Comparison of ENCODE assay signal across 8 mouse cellular contexts in genomic region chr5:32459251-32459881, GRCm38 (mm10). TPM values are rescaled to one million over a fixed set of nuclear protein-coding genes. Genes with fewer than 3 reads are reported as not detected.
A peak's percentile ranks its signal among the peaks of the same experiment; 100 is the strongest.
DNase-seq lines count a peak whose midpoint lies in the region; ATAC-seq lines count a peak whose summit lies in the region.

No protein-coding gene starts in this region.

- H3K27ac ChIP-seq in embryonic facial prominence, embryonic 10.5 days (replicated peaks): peak overlapping the region; percentile 100
- peak overlapping the region; percentile 97 for H3K27ac ChIP-seq in hindbrain, embryonic 14.5 days
- H3K27ac ChIP-seq in stomach, embryonic 15.5 days: peak overlapping the region; percentile 98

- no peaks in the 10 kb centered on the region for H3K27me3 ChIP-seq in embryonic facial prominence, embryonic 10.5 days (replicated peaks; ENCODE audit: low read depth, poor library complexity, severe bottlenecking)
- no peaks in the 10 kb centered on the region for H3K27me3 ChIP-seq in hindbrain, embryonic 14.5 days (ENCODE audit: control insufficient read depth, insufficient read depth, low read length)
- peaks cover under 1% of the 10 kb centered on the region for H3K27me3 ChIP-seq in megakaryocyte, embryonic 14.5 days (replicated peaks)
- no peaks in the 10 kb centered on the region for H3K27me3 ChIP-seq in stomach, embryonic 15.5 days (replicated peaks)

- H3K36me3 ChIP-seq in embryonic facial prominence, embryonic 10.5 days (replicated peaks): 0 out of 2 replicates have a peak, but pooled peaks cover 2% of the 10 kb centered on the region
- H3K36me3 ChIP-seq in hindbrain, embryonic 14.5 days (replicated peaks; ENCODE audit: control insufficient read depth, insufficient read depth): no peaks in the 10 kb centered on the region
- H3K36me3 ChIP-seq in megakaryocyte, embryonic 14.5 days (replicated peaks; ENCODE audit: low read length): no peaks in the 10 kb centered on the region
- H3K36me3 ChIP-seq in stomach, embryonic 15.5 days: no peaks in the 10 kb centered on the region

- WGBS in embryonic facial prominence, embryonic 10.5 days: under 1% methylated on average over 63 of the region's 63 CpGs
- under 1% methylated on average over 38 of the region's 63 CpGs for WGBS in hindbrain, embryonic 14.5 days
- under 1% methylated on average over 60 of the region's 63 CpGs for WGBS in stomach, embryonic 15.5 days

- H3K4me1 ChIP-seq in embryonic facial prominence, embryonic 10.5 days: peaks cover 13% of the 10 kb centered on the region
- peaks cover 17% of the 10 kb centered on the region for H3K4me1 ChIP-seq in hindbrain, embryonic 14.5 days (replicated peaks; ENCODE audit: control insufficient read depth, insufficient read depth, low read length)
- H3K4me1 ChIP-seq in megakaryocyte, embryonic 14.5 days: peaks cover 31% of the 10 kb centered on the region
- H3K4me1 ChIP-seq in stomach, embryonic 15.5 days: 0 out of 2 replicates have a peak, but pooled peaks cover 2% of the 10 kb centered on the region

- H3K4me2 ChIP-seq in hindbrain, embryonic 14.5 days (replicated peaks): peak overlapping the region; percentile 81
- H3K4me2 ChIP-seq in stomach, embryonic 15.5 days: no peak overlapping the region

- H3K4me3 ChIP-seq in embryonic facial prominence, embryonic 10.5 days: peak overlapping the region; percentile 97
- H3K4me3 ChIP-seq in hindbrain, embryonic 14.5 days (replicated peaks; ENCODE audit: low read length): peak overlapping the region; percentile 73
- H3K4me3 ChIP-seq in megakaryocyte, embryonic 14.5 days (replicated peaks): peak overlapping the region; percentile 97
- peak overlapping the region; percentile 87 for H3K4me3 ChIP-seq in stomach, embryonic 15.5 days (replicated peaks)

- DNase-seq in embryo, embryonic 10 days (ENCODE audit: low spot score): peak; percentile 43
- no peak for DNase-seq in embryo, embryonic 9.5 days (ENCODE audit: extremely low spot score)
- DNase-seq in right cerebral cortex, postnatal 10 days (ENCODE audit: low spot score in 2 of 2): peak; percentile 46 to 49
- no peak for DNase-seq in right cerebral cortex, adult 18-20 months
- DNase-seq in embryonic facial prominence, embryonic 10.5 days (ENCODE audit: low spot score): no peak
- DNase-seq in hindbrain, embryonic 14.5 days (ENCODE audit: low spot score): peak; percentile 64

- H3K9ac ChIP-seq in hindbrain, embryonic 14.5 days: peak overlapping the region; percentile 89
- peak overlapping the region; percentile 94 for H3K9ac ChIP-seq in stomach, embryonic 15.5 days

- H3K9me3 ChIP-seq in embryonic facial prominence, embryonic 10.5 days: no peaks in the 10 kb centered on the region
- H3K9me3 ChIP-seq in hindbrain, embryonic 14.5 days (ENCODE audit: control insufficient read depth, low read length): no peaks in the 10 kb centered on the region
- H3K9me3 ChIP-seq in megakaryocyte, embryonic 14.5 days: no peaks in the 10 kb centered on the region
- no peaks in the 10 kb centered on the region for H3K9me3 ChIP-seq in stomach, embryonic 15.5 days

- ATAC-seq in hindbrain, embryonic 14.5 days (ENCODE audit: low FRiP score): peak; percentile 85
- ATAC-seq in stomach, embryonic 15.5 days (ENCODE audit: insufficient read depth, low FRiP score, low read depth): peak; percentile 59

RNA-seq across cellular contexts. Expression of gene Ppp1cb, which starts 0.7 kb away (rescaled TPM):
- polyA plus RNA-seq in embryonic facial prominence, embryonic 10.5 days (2016; fragmentation: Nextera tagmentation; extraction: Ambion mirVana): 217 and 227 TPM in 2 replicates
- polyA plus RNA-seq in hindbrain, embryonic 14.5 days (2014; fragmentation: Nextera tagmentation; extraction: Ambion mirVana): 231 and 251 TPM in 2 replicates
- polyA plus RNA-seq in megakaryocyte, embryonic 14.5 days (2012; ENCODE audit: insufficient read depth, low replicate concordance): 0.74 and 19.0 TPM in 2 replicates
- polyA plus RNA-seq in stomach, embryonic 15.5 days (2015; fragmentation: Nextera tagmentation; extraction: Ambion mirVana): 234 and 253 TPM in 2 replicates

Comparison
In these comparisons a context has a peak if more than half of its experiments do, and no peak if none do; other contexts are left out.
1. DNase-seq: peak in embryo, embryonic 10 days (single experiment), right cerebral cortex, postnatal 10 days (2 of 2) and hindbrain, embryonic 14.5 days (single experiment); none in embryo, embryonic 9.5 days (single experiment), right cerebral cortex, adult 18-20 months (single experiment) and embryonic facial prominence, embryonic 10.5 days (single experiment).
2. RNA of gene Ppp1cb, which starts 0.7 kb away (polyA plus RNA-seq): 234 to 253 TPM in stomach, embryonic 15.5 days, 231 to 251 TPM in hindbrain, embryonic 14.5 days and 217 to 227 TPM in embryonic facial prominence, embryonic 10.5 days; 0.74 to 19.0 TPM in megakaryocyte, embryonic 14.5 days; every median in the first group is over 10 times any median in the second.
3. Peak in every context shown above with its lines, with median percentiles within 50 percentile points of each other: H3K27ac ChIP-seq and H3K4me3 ChIP-seq.